8 mouse cellular contexts compared by ENCODE assay signal in the genomic region with DNA sequence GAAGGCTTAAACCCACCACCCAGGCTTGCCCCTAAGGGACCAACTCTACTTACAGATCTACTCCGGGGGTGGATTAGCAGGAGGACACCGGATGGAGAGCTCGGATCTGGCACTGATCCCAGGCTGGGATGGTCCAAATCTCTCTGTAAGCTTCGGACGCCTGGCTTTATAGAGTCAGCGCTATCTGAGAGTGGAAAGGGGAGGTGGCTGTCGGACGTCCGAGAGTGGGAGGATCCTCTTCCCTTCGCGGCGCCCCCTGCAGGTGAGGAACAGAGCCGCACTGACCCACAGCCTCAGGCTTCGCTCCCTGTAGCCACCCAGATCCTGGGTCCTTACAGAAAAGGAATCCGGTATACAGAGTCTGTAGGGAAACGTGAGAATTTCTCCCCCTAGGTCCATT. TPM values are rescaled to one million over a fixed set of nuclear protein-coding genes. Genes with fewer than 3 reads are reported as not detected.
DNase-seq lines count a peak whose midpoint lies in the region; ATAC-seq and TF ChIP-seq lines count a peak whose summit lies in the region.

A gene (minus strand): TSS at position 150 of the 400 bp plus-strand sequence.

- H3K9ac ChIP-seq in ES-Bruce4 (ENCODE audit: low read depth, poor library complexity, severe bottlenecking), result peak within 1 kb of the TSS; percentile 77
- peak within 1 kb of the TSS; percentile 10; the same call in 1 of the 2 replicates for H3K9ac ChIP-seq in embryonic facial prominence, embryonic 15.5 days
- peak within 1 kb of the TSS; percentile 17; the same call in 1 of the 2 replicates for H3K9ac ChIP-seq in heart, embryonic 12.5 days
- peak within 1 kb of the TSS; percentile 31; the same call in 1 of the 2 replicates for H3K9ac ChIP-seq in kidney, embryonic 15.5 days
- H3K9ac ChIP-seq in lung, postnatal 0 days (replicated peaks; ENCODE audit: low read depth), result no peak within 1 kb of the TSS

- peak within 1 kb of the TSS; percentile 40 for H3K4me3 ChIP-seq in ES-Bruce4 (ENCODE audit: low read depth, low read length)
- H3K4me3 ChIP-seq in embryonic facial prominence, embryonic 15.5 days (replicated peaks), result peak within 1 kb of the TSS; percentile 37
- peak within 1 kb of the TSS; percentile 36 for H3K4me3 ChIP-seq in heart, embryonic 12.5 days
- peak within 1 kb of the TSS; percentile 36 for H3K4me3 ChIP-seq in kidney, embryonic 15.5 days (replicated peaks)
- H3K4me3 ChIP-seq in lung, postnatal 0 days (ENCODE audit: low read depth, low read length), result peak within 1 kb of the TSS; percentile 26; the same call in 1 of the 2 replicates

- TF ChIP-seq EP300 in ES-Bruce4 (IDR thresholded peaks at IDR 0.05; ENCODE audit: insufficient read depth, low read depth, low read length), result no peak
- no peak for TF ChIP-seq EP300 in lung, postnatal 0 days (IDR thresholded peaks at IDR 0.05)

- H3K4me1 ChIP-seq in ES-Bruce4 (ENCODE audit: control insufficient read depth, insufficient read depth, low read length), result no peaks in the 10 kb centered on the region
- peaks cover 20% of the 10 kb centered on the region for H3K4me1 ChIP-seq in embryonic facial prominence, embryonic 15.5 days
- peaks cover 16% of the 10 kb centered on the region for H3K4me1 ChIP-seq in heart, embryonic 12.5 days (replicated peaks)
- H3K4me1 ChIP-seq in kidney, embryonic 15.5 days, result peaks cover 20% of the 10 kb centered on the region
- peaks cover 10% of the 10 kb centered on the region for H3K4me1 ChIP-seq in lung, postnatal 0 days (ENCODE audit: insufficient read depth, low read depth, low read length)

- TF ChIP-seq CTCF in ES-Bruce4 (IDR thresholded peaks at IDR 0.05; ENCODE audit: low read depth, low read length), result peak; percentile 85
- peak; percentile 84 for TF ChIP-seq CTCF in lung, postnatal 0 days (IDR thresholded peaks at IDR 0.05)

- H3K4me2 ChIP-seq in embryonic facial prominence, embryonic 15.5 days (replicated peaks), result peak within 1 kb of the TSS; percentile 69
- H3K4me2 ChIP-seq in heart, embryonic 12.5 days, result peak within 1 kb of the TSS; percentile 60
- peak within 1 kb of the TSS; percentile 61 for H3K4me2 ChIP-seq in kidney, embryonic 15.5 days
- peak within 1 kb of the TSS; percentile 60 for H3K4me2 ChIP-seq in lung, postnatal 0 days (replicated peaks; ENCODE audit: low read depth, low read length)

- H3K27me3 ChIP-seq in ES-Bruce4 (ENCODE audit: control insufficient read depth, insufficient read depth, low read length, poor library complexity, severe bottlenecking), result no peaks in the 10 kb centered on the region
- H3K27me3 ChIP-seq in embryonic facial prominence, embryonic 15.5 days, result no peaks in the 10 kb centered on the region
- peaks cover 81% of the 10 kb centered on the region for H3K27me3 ChIP-seq in heart, embryonic 12.5 days (replicated peaks)
- H3K27me3 ChIP-seq in kidney, embryonic 15.5 days, result no peaks in the 10 kb centered on the region
- H3K27me3 ChIP-seq in lung, postnatal 0 days (replicated peaks; ENCODE audit: insufficient read depth, low read length), result no peaks in the 10 kb centered on the region

- H3K36me3 ChIP-seq in ES-Bruce4 (ENCODE audit: control insufficient read depth, insufficient read depth, low read length, poor library complexity, severe bottlenecking), result no peaks in the 10 kb centered on the region
- H3K36me3 ChIP-seq in embryonic facial prominence, embryonic 15.5 days, result no peaks in the 10 kb centered on the region
- no peaks in the 10 kb centered on the region for H3K36me3 ChIP-seq in heart, embryonic 12.5 days
- H3K36me3 ChIP-seq in kidney, embryonic 15.5 days, result no peaks in the 10 kb centered on the region
- H3K36me3 ChIP-seq in lung, postnatal 0 days (ENCODE audit: insufficient read depth, low read length), result no peaks in the 10 kb centered on the region

- no peak for TF ChIP-seq POLR2A in ES-Bruce4 (IDR thresholded peaks at IDR 0.05; ENCODE audit: insufficient read depth, low read length)

- 0 out of 2 replicates have a peak, but pooled peaks have one; percentile 27 for ATAC-seq in embryonic facial prominence, embryonic 15.5 days (ENCODE audit: insufficient number of reproducible peaks, low FRiP score, low TSS enrichment, low read depth)
- ATAC-seq in heart, embryonic 12.5 days (ENCODE audit: insufficient number of reproducible peaks, low FRiP score), result peak; percentile 77
- ATAC-seq in kidney, embryonic 15.5 days (replicated peaks; ENCODE audit: low FRiP score), result peak; percentile 65
- peak; percentile 92 for ATAC-seq in lung, postnatal 0 days

- H3K27ac ChIP-seq in ES-Bruce4 (ENCODE audit: insufficient read depth, low read length), result no peak within 1 kb of the TSS
- H3K27ac ChIP-seq in embryonic facial prominence, embryonic 15.5 days (replicated peaks), result no peak within 1 kb of the TSS
- H3K27ac ChIP-seq in heart, embryonic 12.5 days (ENCODE audit: poor library complexity, severe bottlenecking), result no peak within 1 kb of the TSS
- H3K27ac ChIP-seq in kidney, embryonic 15.5 days, result peak within 1 kb of the TSS; percentile 37; the same call in 1 of the 2 replicates
- no peak within 1 kb of the TSS for H3K27ac ChIP-seq in lung, postnatal 0 days (ENCODE audit: low read length)

- no peaks in the 10 kb centered on the region for H3K9me3 ChIP-seq in ES-Bruce4 (replicated peaks; ENCODE audit: control insufficient read depth, insufficient read depth, low read length, poor library complexity, severe bottlenecking)
- H3K9me3 ChIP-seq in embryonic facial prominence, embryonic 15.5 days (replicated peaks), result no peaks in the 10 kb centered on the region
- no peaks in the 10 kb centered on the region for H3K9me3 ChIP-seq in heart, embryonic 12.5 days (replicated peaks)
- no peaks in the 10 kb centered on the region for H3K9me3 ChIP-seq in kidney, embryonic 15.5 days (replicated peaks)
- no peaks in the 10 kb centered on the region for H3K9me3 ChIP-seq in lung, postnatal 0 days (ENCODE audit: low read length)

- DNase-seq in adrenal gland, postnatal 4 days (ENCODE audit: low spot score in 2 of 2), result peak; percentile 43 to 54
- peak; percentile 93 for DNase-seq in lung, postnatal 0 days (ENCODE audit: low spot score)
- DNase-seq in ovary, postnatal 36 days (ENCODE audit: low spot score), result peak; percentile 78
- peak; percentile 83 for DNase-seq in urinary bladder, postnatal 14 days (ENCODE audit: low spot score)

- 2% methylated on average over 16 of the region's 16 CpGs for WGBS in embryonic facial prominence, embryonic 15.5 days
- 5% methylated on average over 16 of the region's 16 CpGs for WGBS in heart, embryonic 12.5 days
- 4% methylated on average over 16 of the region's 16 CpGs for WGBS in kidney, embryonic 15.5 days
- 5% methylated on average over 15 of the region's 16 CpGs for WGBS in lung, postnatal 0 days

RNA-seq across cellular contexts. Expression of the gene that starts here (rescaled TPM):
- polyA plus RNA-seq in ES-Bruce4 (2011; ENCODE audit: insufficient read depth, insufficient read length, low read depth, missing spikeins), result 0.21 and 0.35 TPM in 2 replicates
- 1 to 10 TPM; 8.3 TPM for total RNA-seq in adrenal gland, postnatal 4 days (2021)
- polyA plus RNA-seq in embryonic facial prominence, embryonic 15.5 days (2015; fragmentation: Nextera tagmentation; extraction: Ambion mirVana), result 2.4 and 2.7 TPM in 2 replicates
- polyA plus RNA-seq in heart, embryonic 12.5 days (2016; fragmentation: Nextera tagmentation; extraction: Ambion mirVana), result 0.74 and 1.8 TPM in 2 replicates
- polyA plus RNA-seq in kidney, embryonic 15.5 days (2015; fragmentation: Nextera tagmentation; extraction: Ambion mirVana), result 7.0 and 30.6 TPM in 2 replicates
- polyA plus RNA-seq in lung, postnatal 0 days (2015; fragmentation: Nextera tagmentation; extraction: Ambion mirVana), result 15.1 and 20.7 TPM in 2 replicates

Comparison
In these comparisons a context has a peak if more than half of its experiments do, and no peak if none do; other contexts are left out.
1. ATAC-seq: peak in every context shown above with its lines; median percentile 92 in lung, postnatal 0 days; 77 in heart, embryonic 12.5 days; 65 in kidney, embryonic 15.5 days; 27 in embryonic facial prominence, embryonic 15.5 days.